Mouse (Mus musculus) hematopoietic stem cell, adult 5-6 weeks (primary cell): ENCODE measurements at regions not wholly inside any gene's neighbourhood (a gene's known extent, or its start where the extent isn't known, plus 50 kb on each side); places are given as distances from the start of the nearest gene placed in this dataset.
"Not testable (repeated sequence)": the region's sequence is repeated elsewhere in the genome, so short reads cannot be mapped to it uniquely, and the experiment has no call there.

Experiments used
- ATAC-seq, 2 experiments: fragments of 125-278 bp in 1 of 2; replicated peaks in 1 of 2; 2 replicates each; pipeline ENCODE4 v1.8.0; 2016 to 2017; ENCODE audit warnings: inconsistent platforms in 2 of 2, mild to moderate bottlenecking in 2 of 2, moderate number of reproducible peaks in 2 of 2, low read depth in 1 of 2, moderate TSS enrichment in 1 of 2; ENCODE audit not compliant: low FRiP score in 2 of 2, poor library complexity in 2 of 2, severe bottlenecking in 2 of 2, insufficient read depth in 1 of 2, low TSS enrichment in 1 of 2

DNA sequence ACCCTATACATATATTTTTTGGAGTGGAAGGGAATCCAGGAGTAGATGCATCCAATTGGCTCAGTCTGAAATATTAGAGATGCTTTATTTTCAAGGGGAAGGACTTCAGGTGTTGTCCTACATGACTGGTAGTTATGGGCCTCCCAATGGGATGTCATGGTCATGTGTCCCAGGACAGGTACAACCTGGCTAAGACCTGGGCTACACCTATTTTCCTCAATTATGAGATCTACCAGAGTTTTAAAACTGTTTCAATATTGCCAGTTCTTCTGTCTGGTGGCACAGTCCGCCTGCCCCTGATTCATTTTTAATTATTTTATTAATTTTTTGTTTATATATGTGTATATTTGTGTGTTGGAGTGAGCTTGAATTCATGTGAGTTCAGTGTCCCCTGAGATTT is 481.6 kb upstream of the 9530002B09Rik start:
- ATAC-seq, result not testable (repeated sequence)

DNA sequence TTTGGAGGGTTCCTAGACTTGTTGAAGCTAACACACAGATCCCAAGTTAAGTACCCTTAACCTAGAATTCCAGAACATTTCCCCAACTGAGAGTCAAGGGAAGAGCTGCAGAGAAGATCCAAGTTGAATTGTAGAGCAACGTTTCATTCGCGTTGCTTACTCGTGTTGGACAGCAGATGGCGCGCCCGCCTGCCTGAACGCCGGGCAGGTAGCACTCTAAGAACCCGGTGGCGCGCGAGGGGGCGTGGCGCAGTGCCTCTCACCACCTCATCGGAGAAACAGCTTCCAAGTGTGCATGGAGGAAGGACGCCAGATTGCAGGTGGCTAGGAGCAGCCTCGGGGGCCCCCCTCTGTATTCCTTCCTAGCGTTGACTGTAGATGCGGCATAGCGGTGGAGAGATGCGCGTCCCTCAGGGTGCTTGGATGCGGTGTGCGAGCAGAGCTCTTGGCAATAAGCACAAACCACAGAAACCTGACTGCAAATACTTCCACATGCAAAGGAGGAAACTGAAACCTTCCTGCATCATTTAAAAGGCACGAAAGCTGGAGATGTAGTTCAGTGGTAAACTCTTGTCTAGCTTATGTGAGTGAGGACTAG is 440.8 kb upstream of the 9530002B09Rik start:
- ATAC-seq, result peak; percentile 30 to 56; a peak in 1 of 4 replicates
